Mouse (Mus musculus) liver, adult 2 months (tissue): Measurements from ENCODE around the gene Aff3.

Source experiments
- CTCF ChIP-seq: fragments of 200-500 bp; IDR thresholded peaks from 2 replicates; pipeline ENCODE4 v1.5.1; 2011; ENCODE audit warnings: low read depth, low read length, control low read depth
- POLR2A ChIP-seq: fragments of 200-500 bp; IDR thresholded peaks from 2 replicates; pipeline ENCODE4 v1.6.1; 2011; ENCODE audit warnings: low read length, control low read depth; ENCODE audit not compliant: insufficient read depth; ENCODE audit errors: extremely low read depth

DNA sequence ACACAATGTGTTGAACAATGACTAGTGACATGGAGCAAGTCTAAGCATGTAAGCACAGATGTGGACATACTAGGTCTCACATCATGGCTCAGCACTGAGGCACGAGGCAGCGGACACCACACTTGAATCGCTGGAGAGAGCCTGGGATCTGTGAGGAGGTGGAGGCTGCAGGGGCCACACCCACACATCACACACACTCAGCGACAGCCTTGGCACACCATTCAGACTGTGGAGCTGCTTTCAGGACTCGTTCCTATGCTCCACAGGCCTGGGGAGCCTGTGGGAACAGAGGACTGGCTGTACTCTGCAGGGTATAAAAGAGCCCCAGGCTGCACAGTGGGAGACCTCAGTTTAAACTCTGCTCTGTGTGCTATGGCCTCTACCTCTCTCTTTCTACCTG lies 270.3 kb downstream of the Aff3 start:
- TF ChIP-seq POLR2A = no peak
- TF ChIP-seq CTCF = no peak
